Mouse (Mus musculus): ENCODE data around the gene Ubl4b. TPM values are rescaled to one million over a fixed set of nuclear protein-coding genes. Genes with fewer than 3 reads are reported as not detected.

The Ubl4b gene
- polyA plus RNA-seq, 1 experiment: not detected

DNA sequence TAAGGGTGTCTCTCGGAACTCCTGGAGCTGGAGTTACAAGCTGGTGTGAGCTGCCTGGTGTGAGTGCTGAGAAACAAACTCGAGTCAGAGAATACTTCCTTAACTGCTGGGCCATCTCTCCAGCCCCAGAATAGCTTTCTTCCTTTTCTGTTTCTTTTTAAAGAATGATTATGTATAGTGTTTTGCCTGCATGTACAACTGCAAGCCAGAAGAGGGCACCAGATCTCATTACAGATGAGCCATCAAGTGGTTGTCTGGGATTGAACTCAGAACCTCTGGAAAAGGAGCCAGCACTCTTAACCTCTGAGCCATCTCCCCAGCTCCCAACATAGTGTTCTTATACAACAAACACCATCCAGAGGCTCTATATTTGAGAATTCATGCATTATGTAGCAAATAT lies 16.3 kb upstream of the Ubl4b start:
- Histone ChIP-seq H3K4me3 (ENCODE audit: insufficient read depth, low read length) (no peak overlapping the region), H3K27ac (ENCODE audit: insufficient read depth, low read depth, low read length) (no peak overlapping the region), H3K4me1 (ENCODE audit: control insufficient read depth, insufficient read depth, low read length) (peaks cover 8% of the 10 kb centered on the region)
- TF ChIP-seq CTCF (IDR thresholded peaks at IDR 0.05; ENCODE audit: low read depth, low read length) (no peak), POLR2A (IDR thresholded peaks at IDR 0.05; ENCODE audit: borderline replicate concordance, low read depth, low read length) (no peak)

DNA sequence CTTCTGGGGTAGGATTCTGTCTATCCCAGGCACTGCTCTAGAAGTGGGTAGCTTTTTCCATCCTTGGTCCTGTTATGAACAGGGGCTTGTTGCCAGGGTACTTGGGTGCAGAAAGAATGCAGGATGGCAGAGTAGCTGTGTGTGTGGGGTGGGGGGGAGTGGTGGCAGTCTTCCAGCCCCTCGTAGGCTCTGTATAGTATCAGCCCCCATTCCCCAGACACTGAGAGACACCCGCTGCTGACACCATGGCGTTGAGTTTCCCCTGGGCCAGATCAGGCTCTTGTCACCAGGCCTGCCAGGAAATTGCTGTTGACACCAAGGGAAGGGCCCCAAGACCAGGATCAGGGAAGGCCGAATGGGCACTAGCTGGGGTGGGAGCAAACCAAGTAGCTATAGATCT lies 13.8 kb upstream of the Ubl4b start:
- no peak overlapping the region for H3K4me3 ChIP-seq (ENCODE audit: insufficient read depth, low read length)
- no peak overlapping the region for H3K27ac ChIP-seq (ENCODE audit: insufficient read depth, low read depth, low read length)
- H3K4me1 ChIP-seq (ENCODE audit: control insufficient read depth, insufficient read depth, low read length): peaks cover 8% of the 10 kb centered on the region
- TF ChIP-seq POLR2A (IDR thresholded peaks at IDR 0.05; ENCODE audit: borderline replicate concordance, low read depth, low read length) (no peak), CTCF (IDR thresholded peaks at IDR 0.05; ENCODE audit: low read depth, low read length) (no peak)

DNA sequence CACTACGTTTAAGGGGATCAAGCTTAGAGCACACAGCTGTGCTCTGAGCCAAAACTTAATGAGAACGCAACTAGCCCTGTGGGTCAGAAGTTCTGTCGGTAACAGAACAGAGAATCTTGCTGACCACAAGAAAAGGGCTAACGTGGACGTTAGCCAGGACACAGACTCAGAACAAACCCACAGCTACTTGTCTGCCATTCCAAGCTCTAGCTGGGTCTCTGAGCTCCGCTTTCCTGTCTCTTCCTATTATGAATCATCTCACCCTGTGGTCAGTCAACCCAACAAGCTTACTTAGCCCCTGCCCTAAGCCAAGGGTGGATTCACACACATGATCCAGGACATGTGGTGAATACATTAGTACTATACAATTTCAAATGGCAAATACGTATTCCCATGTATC lies 12.9 kb upstream of the Ubl4b start:
- Histone ChIP-seq H3K27ac (ENCODE audit: insufficient read depth, low read depth, low read length) (no peak overlapping the region), H3K4me3 (ENCODE audit: insufficient read depth, low read length) (no peak overlapping the region), H3K4me1 (ENCODE audit: control insufficient read depth, insufficient read depth, low read length) (peaks cover 8% of the 10 kb centered on the region)
- TF ChIP-seq CTCF (IDR thresholded peaks at IDR 0.05; ENCODE audit: low read depth, low read length) (no peak), POLR2A (IDR thresholded peaks at IDR 0.05; ENCODE audit: borderline replicate concordance, low read depth, low read length) (no peak)

DNA sequence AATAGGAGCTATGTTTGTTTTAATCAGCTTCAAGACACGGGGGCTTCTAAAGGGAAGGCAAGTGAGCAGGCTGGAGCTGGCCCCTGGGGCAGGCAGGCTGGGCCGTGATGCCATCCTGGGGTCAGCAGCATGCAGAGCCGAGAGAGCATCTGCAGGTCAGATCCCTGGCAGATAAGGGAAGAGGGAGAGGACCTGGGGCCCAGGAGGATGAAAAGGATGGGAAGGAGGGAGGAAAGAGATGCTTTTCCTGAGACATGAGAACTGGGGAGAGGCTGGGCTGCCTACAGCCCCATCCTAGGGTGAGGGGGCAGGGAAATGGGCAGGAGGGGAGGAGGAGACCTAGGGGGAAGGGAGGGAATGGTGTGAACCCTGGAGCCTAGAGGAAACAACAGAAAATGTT lies 10.5 kb upstream of the Ubl4b start:
- TF ChIP-seq POLR2A (IDR thresholded peaks at IDR 0.05; ENCODE audit: borderline replicate concordance, low read depth, low read length) (no peak), CTCF (IDR thresholded peaks at IDR 0.05; ENCODE audit: low read depth, low read length) (no peak)
- H3K4me3 ChIP-seq (ENCODE audit: insufficient read depth, low read length): no peak overlapping the region
- peaks cover 5% of the 10 kb centered on the region for H3K4me1 ChIP-seq (ENCODE audit: control insufficient read depth, insufficient read depth, low read length)
- H3K27ac ChIP-seq (ENCODE audit: insufficient read depth, low read depth, low read length): no peak overlapping the region

DNA sequence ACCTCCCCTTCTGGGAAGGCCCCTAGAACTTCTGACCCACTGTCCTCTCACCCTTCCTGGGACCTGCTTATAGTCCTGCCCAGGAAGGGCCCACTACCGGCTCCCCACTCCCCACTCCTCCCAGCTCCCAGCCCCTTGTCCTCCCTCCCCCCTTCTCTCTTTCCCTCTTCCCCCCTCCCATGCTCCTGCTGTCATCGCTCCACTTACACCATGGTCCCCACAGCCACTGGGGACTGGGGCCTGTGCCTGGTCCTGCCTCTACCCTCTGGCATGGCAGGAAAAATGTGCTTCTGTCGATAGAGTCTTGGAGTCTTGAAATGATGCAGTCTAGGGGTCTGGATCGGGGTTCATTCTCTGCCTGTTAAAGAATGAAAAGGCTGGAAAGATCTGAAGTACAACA lies 9.0 kb upstream of the Ubl4b start:
- Histone ChIP-seq H3K27ac (ENCODE audit: insufficient read depth, low read depth, low read length) (no peak overlapping the region), H3K4me1 (ENCODE audit: control insufficient read depth, insufficient read depth, low read length) (no peaks in the 10 kb centered on the region)

DNA sequence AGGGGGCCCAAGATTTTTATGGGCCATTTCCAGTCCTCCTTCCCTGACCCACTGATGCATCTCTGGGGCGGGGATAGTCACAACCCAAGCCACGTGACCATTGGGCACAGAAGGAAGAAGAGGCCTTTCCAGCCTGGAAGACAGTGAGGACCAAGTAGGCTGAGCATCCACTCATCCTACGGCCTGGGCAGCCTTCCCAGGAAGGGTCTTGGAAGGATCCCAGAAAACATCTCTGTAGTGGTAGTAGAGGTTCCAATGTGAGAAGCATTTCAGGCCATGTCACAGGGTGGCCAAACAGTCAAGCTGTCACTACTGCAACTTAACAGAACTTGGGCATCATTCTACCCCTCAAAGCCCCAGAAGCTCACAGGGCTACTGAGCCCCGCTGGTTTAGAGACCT lies 7.7 kb upstream of the Ubl4b start:
- no peak for TF ChIP-seq POLR2A (IDR thresholded peaks at IDR 0.05; ENCODE audit: borderline replicate concordance, low read depth, low read length)
- TF ChIP-seq CTCF (IDR thresholded peaks at IDR 0.05; ENCODE audit: low read depth, low read length): no peak
- Histone ChIP-seq H3K4me3 (ENCODE audit: insufficient read depth, low read length) (no peak overlapping the region), H3K27ac (ENCODE audit: insufficient read depth, low read depth, low read length) (no peak overlapping the region), H3K4me1 (ENCODE audit: control insufficient read depth, insufficient read depth, low read length) (no peaks in the 10 kb centered on the region)

More for the DNA sequence above, 9.0 kb upstream of the Ubl4b start:
- TF ChIP-seq CTCF (IDR thresholded peaks at IDR 0.05; ENCODE audit: low read depth, low read length) (no peak), POLR2A (IDR thresholded peaks at IDR 0.05; ENCODE audit: borderline replicate concordance, low read depth, low read length) (no peak)
- H3K4me3 ChIP-seq (ENCODE audit: insufficient read depth, low read length): no peak overlapping the region

DNA sequence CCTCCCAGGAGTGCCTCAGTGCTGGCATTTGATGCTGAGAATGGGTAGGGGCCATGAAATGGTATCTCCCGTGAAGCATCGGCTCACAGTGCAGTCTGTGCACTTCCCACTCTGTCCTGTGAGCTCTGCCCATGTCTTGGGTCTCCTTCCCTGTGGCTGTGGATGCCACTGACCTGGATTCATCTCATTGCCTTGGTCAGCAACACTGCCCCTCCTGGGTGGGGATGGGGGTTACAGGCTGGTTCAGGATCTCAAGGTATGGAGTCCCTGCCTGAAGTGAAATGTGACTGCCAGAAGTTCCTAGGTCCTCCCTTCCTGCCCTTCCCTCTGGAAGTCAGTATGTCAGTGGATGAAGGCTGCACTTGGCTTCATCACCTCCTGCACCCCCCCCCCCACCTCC lies 7.2 kb upstream of the Ubl4b start:
- Histone ChIP-seq H3K27ac (ENCODE audit: insufficient read depth, low read depth, low read length) (no peak overlapping the region), H3K4me3 (ENCODE audit: insufficient read depth, low read length) (no peak overlapping the region), H3K4me1 (ENCODE audit: control insufficient read depth, insufficient read depth, low read length) (no peaks in the 10 kb centered on the region)
- TF ChIP-seq POLR2A (IDR thresholded peaks at IDR 0.05; ENCODE audit: borderline replicate concordance, low read depth, low read length) (no peak), CTCF (IDR thresholded peaks at IDR 0.05; ENCODE audit: low read depth, low read length) (no peak)

DNA sequence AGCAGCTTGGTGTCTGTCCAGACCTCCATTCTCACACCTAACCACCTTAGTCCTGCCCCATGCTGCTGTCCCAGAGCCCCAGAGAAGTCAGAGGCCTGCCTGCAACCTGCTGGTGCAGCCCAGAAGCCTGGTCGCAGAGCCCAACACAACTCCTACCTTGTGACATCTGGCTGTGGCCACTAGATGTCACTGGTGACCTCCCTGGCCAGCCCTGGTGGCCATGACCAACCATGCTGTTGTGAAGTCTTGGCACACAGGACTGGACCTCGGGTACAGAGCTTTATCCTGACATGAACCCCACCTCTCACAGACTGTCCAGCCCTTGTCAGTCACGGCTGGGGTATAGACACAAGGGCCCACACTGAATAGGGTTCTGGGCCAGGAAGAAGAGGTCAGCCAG lies 4.3 kb upstream of the Ubl4b start:
- H3K27ac ChIP-seq (ENCODE audit: insufficient read depth, low read depth, low read length): no peak overlapping the region
- H3K4me1 ChIP-seq (ENCODE audit: control insufficient read depth, insufficient read depth, low read length): no peaks in the 10 kb centered on the region
- no peak for TF ChIP-seq POLR2A (IDR thresholded peaks at IDR 0.05; ENCODE audit: borderline replicate concordance, low read depth, low read length)
- TF ChIP-seq CTCF (IDR thresholded peaks at IDR 0.05; ENCODE audit: low read depth, low read length): peak; percentile 65
- no peak overlapping the region for H3K4me3 ChIP-seq (ENCODE audit: insufficient read depth, low read length)

DNA sequence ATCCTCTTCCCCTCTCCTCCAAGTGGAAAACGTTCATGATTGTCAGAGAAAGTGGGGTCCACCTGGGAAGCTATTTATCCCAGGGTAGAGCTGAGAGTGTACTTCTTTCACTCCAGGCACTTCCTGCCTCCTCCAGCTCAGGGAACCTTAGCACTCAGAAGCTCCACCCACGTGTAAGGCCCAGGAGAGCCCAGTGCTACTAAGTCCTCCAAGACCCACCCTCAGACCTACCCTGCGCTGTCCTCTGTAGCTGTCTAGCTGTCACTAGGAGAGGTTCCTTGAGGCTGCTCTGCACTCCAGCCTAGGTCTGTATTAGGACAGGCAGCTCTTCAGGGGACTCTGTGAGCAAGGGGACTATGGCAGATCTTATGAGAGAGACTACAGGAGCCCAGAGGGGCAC lies 3.9 kb upstream of the Ubl4b start:
- TF ChIP-seq CTCF (IDR thresholded peaks at IDR 0.05; ENCODE audit: low read depth, low read length) (no peak), POLR2A (IDR thresholded peaks at IDR 0.05; ENCODE audit: borderline replicate concordance, low read depth, low read length) (no peak)
- no peak overlapping the region for H3K4me3 ChIP-seq (ENCODE audit: insufficient read depth, low read length)
- H3K27ac ChIP-seq (ENCODE audit: insufficient read depth, low read depth, low read length): no peak overlapping the region
- no peaks in the 10 kb centered on the region for H3K4me1 ChIP-seq (ENCODE audit: control insufficient read depth, insufficient read depth, low read length)

DNA sequence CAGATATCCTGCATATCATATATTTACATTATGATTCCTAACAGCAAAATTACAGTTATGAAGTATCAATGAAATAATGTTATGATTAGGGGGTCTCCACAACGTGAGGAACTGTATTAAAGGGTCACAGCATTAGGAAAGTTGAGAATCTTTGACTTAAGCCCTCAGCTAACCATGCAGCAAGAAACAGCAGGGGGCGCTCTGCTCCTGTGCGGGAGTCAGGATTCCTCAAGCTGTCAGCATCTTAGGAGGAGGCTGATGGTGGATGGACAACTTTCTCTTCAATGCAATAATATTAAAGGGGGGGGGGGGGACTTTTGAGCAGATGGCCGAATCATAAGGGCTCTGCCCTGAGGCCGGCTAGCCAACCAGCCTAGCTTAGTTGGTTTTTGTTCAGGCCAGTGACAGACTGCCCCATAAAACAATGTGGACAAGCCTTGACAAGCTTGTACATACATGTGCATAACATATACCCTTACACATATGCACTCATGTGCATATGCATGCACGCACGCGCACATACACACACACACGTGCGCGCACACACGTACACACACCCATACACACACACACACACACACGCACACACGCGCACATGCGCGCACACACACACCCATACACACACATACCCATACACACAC lies 4.3 kb downstream of the Ubl4b start:
- TF ChIP-seq POLR2A (IDR thresholded peaks at IDR 0.05; ENCODE audit: borderline replicate concordance, low read depth, low read length) (no peak), CTCF (IDR thresholded peaks at IDR 0.05; ENCODE audit: low read depth, low read length) (peak; percentile 72)
- Histone ChIP-seq H3K4me3 (ENCODE audit: insufficient read depth, low read length) (no peak overlapping the region), H3K4me1 (ENCODE audit: control insufficient read depth, insufficient read depth, low read length) (no peaks in the 10 kb centered on the region), H3K27ac (ENCODE audit: insufficient read depth, low read depth, low read length) (no peak overlapping the region)

DNA sequence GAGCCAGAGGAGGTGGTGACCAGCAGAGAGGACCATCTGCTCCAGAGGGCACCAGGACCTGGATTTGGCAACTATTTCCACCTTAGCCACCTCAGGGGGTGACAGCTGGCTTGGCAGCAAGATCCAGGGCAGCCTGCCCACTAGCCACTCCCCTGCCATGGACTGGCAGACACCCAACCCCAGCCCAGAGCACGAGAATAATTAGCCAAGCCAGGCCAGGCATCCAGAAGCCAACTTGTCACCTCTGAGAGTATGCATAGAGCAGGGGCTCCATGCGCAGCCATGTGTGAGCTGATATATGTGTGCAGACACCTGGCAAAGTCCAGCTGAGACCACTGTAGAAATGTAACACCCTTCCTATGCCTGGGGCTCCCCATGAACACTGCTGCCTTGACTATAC lies 7.9 kb downstream of the Ubl4b start:
- Histone ChIP-seq H3K27ac (ENCODE audit: insufficient read depth, low read depth, low read length) (no peak overlapping the region), H3K4me1 (ENCODE audit: control insufficient read depth, insufficient read depth, low read length) (no peaks in the 10 kb centered on the region), H3K4me3 (ENCODE audit: insufficient read depth, low read length) (no peak overlapping the region)
- no peak for TF ChIP-seq POLR2A (IDR thresholded peaks at IDR 0.05; ENCODE audit: borderline replicate concordance, low read depth, low read length)
- no peak for TF ChIP-seq CTCF (IDR thresholded peaks at IDR 0.05; ENCODE audit: low read depth, low read length)
